Mouse (Mus musculus): ENCODE data around the gene Sptlc3. TPM values are rescaled to one million over a fixed set of nuclear protein-coding genes. Genes with fewer than 3 reads are reported as not detected.

Gene Sptlc3
- polyA plus RNA-seq, 1 experiment from 2014 or later, result not detected

GRCm38 (mm10) chr2:139601543-139602194, 108.0 kb downstream of the Sptlc3 start:
- H3K9me3 ChIP-seq, result no peaks in the 10 kb centered on the region
- no peak overlapping the region for H3K4me2 ChIP-seq (replicated peaks)
- ATAC-seq, result no peak
- H3K36me3 ChIP-seq, result no peaks in the 10 kb centered on the region
- 36% methylated on average over 7 of the region's 7 CpGs for WGBS
- H3K4me1 ChIP-seq (replicated peaks), result no peaks in the 10 kb centered on the region
- no peak overlapping the region for H3K9ac ChIP-seq
- no peaks in the 10 kb centered on the region for H3K27me3 ChIP-seq (replicated peaks)
- no peak overlapping the region for H3K27ac ChIP-seq
- H3K4me3 ChIP-seq (replicated peaks), result no peak overlapping the region

- H3K36me3 ChIP-seq, result no peaks in the 10 kb centered on the region
- no peak overlapping the region for H3K9ac ChIP-seq
- 48% methylated on average over 3 of the region's 3 CpGs for WGBS
- ATAC-seq, result no peak
- H3K27me3 ChIP-seq (replicated peaks), result no peaks in the 10 kb centered on the region
- H3K4me1 ChIP-seq (replicated peaks), result no peaks in the 10 kb centered on the region
- no peak overlapping the region for H3K27ac ChIP-seq
- no peaks in the 10 kb centered on the region for H3K9me3 ChIP-seq
- H3K4me3 ChIP-seq (replicated peaks), result no peak overlapping the region
- H3K4me2 ChIP-seq (replicated peaks), result no peak overlapping the region
Observed at GRCm38 (mm10) chr2:139608167-139608566, 114.5 kb downstream of the Sptlc3 start.

DNA sequence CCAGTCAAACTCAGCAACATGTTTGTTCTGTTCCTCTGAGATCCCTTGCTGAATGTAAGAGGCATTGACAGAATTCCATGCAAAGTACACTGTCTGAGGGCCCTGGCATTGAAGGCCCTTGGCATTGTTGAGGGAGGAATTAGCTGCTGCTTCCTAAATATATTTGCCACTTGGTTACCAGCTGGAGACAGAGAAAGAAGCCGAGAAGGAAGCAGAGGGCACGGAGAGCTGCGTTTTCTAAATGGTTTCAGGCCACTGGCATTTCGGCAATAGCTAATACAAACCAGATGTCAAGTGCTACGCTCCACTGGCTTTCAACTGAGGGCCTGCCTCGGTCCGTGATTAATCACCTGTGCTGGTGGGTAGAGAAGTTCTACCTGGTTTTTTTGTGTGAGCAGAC, 115.1 kb downstream of the Sptlc3 start:
- 21% methylated on average over 7 of the region's 7 CpGs for WGBS
- Histone ChIP-seq H3K9me3 (no peaks in the 10 kb centered on the region), H3K4me1 (replicated peaks) (no peaks in the 10 kb centered on the region), H3K4me3 (replicated peaks) (no peak overlapping the region), H3K27ac (no peak overlapping the region), H3K36me3 (no peaks in the 10 kb centered on the region), H3K4me2 (replicated peaks) (no peak overlapping the region), H3K27me3 (replicated peaks) (no peaks in the 10 kb centered on the region), H3K9ac (no peak overlapping the region)
- no peak for ATAC-seq

GRCm38 (mm10) chr2:139609231-139609630, 115.5 kb downstream of the Sptlc3 start:
- Histone ChIP-seq H3K36me3 (no peaks in the 10 kb centered on the region), H3K27ac (no peak overlapping the region), H3K27me3 (replicated peaks) (no peaks in the 10 kb centered on the region), H3K9ac (no peak overlapping the region), H3K4me2 (replicated peaks) (no peak overlapping the region), H3K4me3 (replicated peaks) (no peak overlapping the region), H3K9me3 (no peaks in the 10 kb centered on the region), H3K4me1 (replicated peaks) (no peaks in the 10 kb centered on the region)
- 54% methylated on average over 7 of the region's 7 CpGs for WGBS
- no peak for ATAC-seq

- no peaks in the 10 kb centered on the region for H3K4me1 ChIP-seq (replicated peaks)
- WGBS, result 52% methylated on average over 8 of the region's 8 CpGs
- no peaks in the 10 kb centered on the region for H3K36me3 ChIP-seq
- no peak overlapping the region for H3K9ac ChIP-seq
- no peak overlapping the region for H3K4me3 ChIP-seq (replicated peaks)
- no peak overlapping the region for H3K27ac ChIP-seq
- no peak overlapping the region for H3K4me2 ChIP-seq (replicated peaks)
- no peak for ATAC-seq
- H3K9me3 ChIP-seq, result no peaks in the 10 kb centered on the region
- H3K27me3 ChIP-seq (replicated peaks), result no peaks in the 10 kb centered on the region
Observed at GRCm38 (mm10) chr2:139609662-139610291, 116.1 kb downstream of the Sptlc3 start.

- Histone ChIP-seq H3K27ac (no peak overlapping the region), H3K4me3 (replicated peaks) (no peak overlapping the region), H3K9me3 (no peaks in the 10 kb centered on the region), H3K9ac (no peak overlapping the region), H3K4me1 (replicated peaks) (no peaks in the 10 kb centered on the region), H3K27me3 (replicated peaks) (no peaks in the 10 kb centered on the region), H3K36me3 (no peaks in the 10 kb centered on the region), H3K4me2 (replicated peaks) (no peak overlapping the region)
- ATAC-seq, result 0 out of 2 replicates have a peak, but pooled peaks have one; percentile 17
- 37% methylated on average over 10 of the region's 10 CpGs for WGBS
Observed at GRCm38 (mm10) chr2:139612410-139613107, 118.8 kb downstream of the Sptlc3 start.

GRCm38 (mm10) chr2:139626496-139626895, 132.8 kb downstream of the Sptlc3 start:
- H3K4me3 ChIP-seq (replicated peaks), result no peak overlapping the region
- no peak overlapping the region for H3K4me2 ChIP-seq (replicated peaks)
- no peak for ATAC-seq
- H3K27me3 ChIP-seq (replicated peaks), result no peaks in the 10 kb centered on the region
- H3K9ac ChIP-seq, result no peak overlapping the region
- H3K27ac ChIP-seq, result no peak overlapping the region
- H3K9me3 ChIP-seq, result no peaks in the 10 kb centered on the region
- WGBS, result 71% methylated on average over 1 of the region's 1 CpGs
- H3K4me1 ChIP-seq (replicated peaks), result no peaks in the 10 kb centered on the region
- H3K36me3 ChIP-seq, result no peaks in the 10 kb centered on the region

DNA sequence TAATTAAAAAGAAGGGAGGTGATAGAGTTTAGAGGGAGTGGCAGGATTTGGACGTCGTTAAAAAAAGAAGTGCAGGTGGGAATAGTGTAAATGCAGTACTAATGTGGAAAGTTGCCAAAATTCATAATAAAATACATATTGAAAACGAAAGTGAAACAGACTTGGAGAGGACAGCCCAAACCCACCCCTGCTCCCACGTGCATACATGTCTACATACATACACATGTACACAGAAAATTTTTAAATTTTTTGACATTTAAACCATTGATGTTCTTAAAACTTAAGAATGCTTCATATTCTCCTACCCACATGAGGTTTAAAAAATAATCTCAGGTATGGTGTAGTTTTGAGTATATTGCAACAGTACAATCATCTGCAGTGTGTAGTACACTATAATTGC, 135.0 kb downstream of the Sptlc3 start:
- Histone ChIP-seq H3K27ac (no peak overlapping the region), H3K27me3 (replicated peaks) (no peaks in the 10 kb centered on the region), H3K4me1 (replicated peaks) (no peaks in the 10 kb centered on the region), H3K4me2 (replicated peaks) (no peak overlapping the region), H3K36me3 (no peaks in the 10 kb centered on the region), H3K9ac (no peak overlapping the region), H3K4me3 (replicated peaks) (no peak overlapping the region), H3K9me3 (no peaks in the 10 kb centered on the region)
- WGBS, result 70% methylated on average over 4 of the region's 4 CpGs
- no peak for ATAC-seq

DNA sequence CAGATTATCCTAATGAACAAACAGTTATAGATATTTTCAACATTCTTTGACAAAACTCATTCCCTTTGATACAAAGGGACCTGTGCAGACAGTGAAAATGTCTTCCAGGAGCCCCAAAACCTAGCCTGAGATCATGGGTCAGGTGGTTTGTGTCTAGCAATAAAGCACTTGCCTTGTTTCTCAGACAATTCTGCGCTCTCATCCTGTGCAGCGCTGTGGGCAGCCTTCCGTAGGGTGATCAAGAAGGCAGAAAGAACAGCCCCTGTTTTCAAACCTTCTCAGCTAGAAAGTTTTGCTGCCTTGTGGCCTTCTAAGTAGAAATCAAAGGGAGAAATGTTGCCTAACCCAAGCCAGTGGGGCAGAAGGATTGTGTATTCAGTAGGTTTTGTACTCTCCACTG, 135.9 kb downstream of the Sptlc3 start:
- Histone ChIP-seq H3K9me3 (no peaks in the 10 kb centered on the region), H3K27me3 (replicated peaks) (no peaks in the 10 kb centered on the region), H3K4me3 (replicated peaks) (no peak overlapping the region), H3K4me2 (replicated peaks) (no peak overlapping the region), H3K27ac (no peak overlapping the region), H3K36me3 (no peaks in the 10 kb centered on the region), H3K9ac (no peak overlapping the region), H3K4me1 (replicated peaks) (no peaks in the 10 kb centered on the region)
- 86% methylated on average over 3 of the region's 3 CpGs for WGBS
- no peak for ATAC-seq

- H3K27me3 ChIP-seq (replicated peaks), result no peaks in the 10 kb centered on the region
- H3K4me2 ChIP-seq (replicated peaks), result no peak overlapping the region
- H3K4me1 ChIP-seq (replicated peaks), result no peaks in the 10 kb centered on the region
- WGBS, result 49% methylated on average over 4 of the region's 4 CpGs
- no peak overlapping the region for H3K27ac ChIP-seq
- no peaks in the 10 kb centered on the region for H3K9me3 ChIP-seq
- no peak for ATAC-seq
- H3K4me3 ChIP-seq (replicated peaks), result no peak overlapping the region
- no peak overlapping the region for H3K9ac ChIP-seq
- H3K36me3 ChIP-seq, result no peaks in the 10 kb centered on the region
Observed at GRCm38 (mm10) chr2:139634506-139634905, 140.8 kb downstream of the Sptlc3 start.

DNA sequence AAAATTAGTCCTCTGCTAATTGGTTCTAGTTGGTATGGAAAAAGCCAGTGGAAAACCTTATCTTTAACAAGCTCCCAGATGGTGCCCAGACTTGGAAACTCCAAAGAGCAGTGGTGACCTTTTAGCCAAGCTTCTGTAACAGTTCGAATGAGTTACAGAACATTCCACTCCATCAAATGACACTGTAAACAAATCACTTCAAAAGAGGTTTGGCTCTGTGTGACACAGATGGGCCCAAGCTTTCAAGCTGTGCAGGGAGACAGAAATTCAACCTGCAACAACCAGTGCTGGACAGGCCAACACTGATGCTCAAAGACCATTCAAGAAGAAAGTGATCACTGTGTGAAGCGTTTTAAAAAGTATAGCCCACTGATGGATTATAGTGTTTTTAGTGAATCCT, 144.1 kb downstream of the Sptlc3 start:
- no peaks in the 10 kb centered on the region for H3K27me3 ChIP-seq (replicated peaks)
- H3K4me3 ChIP-seq (replicated peaks), result no peak overlapping the region
- H3K9me3 ChIP-seq, result no peaks in the 10 kb centered on the region
- H3K4me2 ChIP-seq (replicated peaks), result no peak overlapping the region
- no peak overlapping the region for H3K9ac ChIP-seq
- ATAC-seq, result no peak
- WGBS, result 19% methylated on average over 2 of the region's 2 CpGs
- no peaks in the 10 kb centered on the region for H3K4me1 ChIP-seq (replicated peaks)
- H3K36me3 ChIP-seq, result no peaks in the 10 kb centered on the region
- no peak overlapping the region for H3K27ac ChIP-seq

DNA sequence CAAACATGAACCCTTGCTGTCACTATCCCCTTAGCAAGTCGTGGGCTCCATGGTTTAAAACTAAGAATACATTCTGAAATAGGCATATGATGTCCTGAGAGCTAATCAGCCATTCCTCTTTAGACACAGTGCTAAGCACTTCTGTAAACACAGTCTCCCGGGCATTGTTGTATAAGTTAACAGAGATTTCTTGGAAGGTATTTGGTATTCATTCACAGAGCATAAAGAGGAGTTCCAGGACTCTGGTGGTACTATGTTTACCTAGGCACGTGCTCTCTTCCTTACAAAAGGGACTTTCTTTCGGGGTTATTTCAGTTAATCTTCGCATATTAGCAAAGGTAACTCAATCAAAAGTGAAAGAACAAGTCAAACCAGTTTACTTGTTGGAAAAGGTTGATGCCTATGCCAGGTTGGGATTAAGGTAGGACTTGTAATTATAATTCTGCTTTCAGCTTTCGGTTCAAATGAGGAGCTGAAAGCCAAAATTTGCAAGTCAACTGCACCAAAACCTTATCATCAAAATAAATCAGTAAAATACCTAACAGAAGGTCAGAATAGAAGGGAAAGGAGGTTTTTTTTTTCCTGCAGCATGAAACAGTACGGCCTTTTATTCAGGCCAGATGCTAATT, 148.2 kb downstream of the Sptlc3 start:
- no peak overlapping the region for H3K4me3 ChIP-seq (replicated peaks)
- ATAC-seq, result 0 out of 2 replicates have a peak, but pooled peaks have one; percentile 17
- no peak overlapping the region for H3K27ac ChIP-seq
- H3K9me3 ChIP-seq, result no peaks in the 10 kb centered on the region
- 39% methylated on average over 7 of the region's 7 CpGs for WGBS
- no peaks in the 10 kb centered on the region for H3K4me1 ChIP-seq (replicated peaks)
- no peak overlapping the region for H3K9ac ChIP-seq
- no peaks in the 10 kb centered on the region for H3K36me3 ChIP-seq
- no peak overlapping the region for H3K4me2 ChIP-seq (replicated peaks)
- H3K27me3 ChIP-seq (replicated peaks), result no peaks in the 10 kb centered on the region
